Mouse (Mus musculus) testis, adult 2 months (tissue): ENCODE results near the gene Reep6. TPM values are rescaled to one million over a fixed set of nuclear protein-coding genes. Genes with fewer than 3 reads are reported as not detected.

Experiments used
- H3K27ac ChIP-seq: fragments of 200-500 bp; 2 replicates; pipeline ENCODE4 v1.5.1; 2012; ENCODE audit warnings: low read depth, low read length; ENCODE audit not compliant: control insufficient read depth, insufficient read depth
- H3K27me3 ChIP-seq: fragments of 200-500 bp; 2 replicates; pipeline ENCODE4 v1.6.1; 2012; ENCODE audit warnings: mild to moderate bottlenecking, low read length, moderate library complexity; ENCODE audit not compliant: control insufficient read depth, insufficient read depth
- H3K36me3 ChIP-seq: fragments of 200-500 bp; 2 replicates; pipeline ENCODE4 v1.6.1; 2012; ENCODE audit warnings: mild to moderate bottlenecking, low read length; ENCODE audit not compliant: control insufficient read depth, insufficient read depth
- H3K4me1 ChIP-seq: fragments of 200-500 bp; 2 replicates; pipeline ENCODE4 v1.6.1; 2012; ENCODE audit warnings: low read length; ENCODE audit not compliant: control insufficient read depth, insufficient read depth
- H3K4me3 ChIP-seq: fragments of 200-500 bp; 2 replicates; pipeline ENCODE4 v1.5.1; 2012; ENCODE audit warnings: low read depth, mild to moderate bottlenecking, low read length, moderate library complexity, mixed read lengths; ENCODE audit not compliant: control insufficient read depth
- CTCF ChIP-seq: fragments of 200-500 bp; IDR thresholded peaks from 2 replicates; pipeline ENCODE4 v1.5.1; 2012; ENCODE audit warnings: low read depth, mild to moderate bottlenecking, inconsistent platforms, low read length, moderate library complexity; ENCODE audit not compliant: control insufficient read depth, insufficient read depth, insufficient replicate concordance
- POLR2A ChIP-seq: fragments of 200-500 bp; IDR thresholded peaks from 2 replicates; pipeline ENCODE4 v1.6.1; 2012; ENCODE audit warnings: low read depth, mild to moderate bottlenecking, inconsistent platforms, low read length, moderate library complexity; ENCODE audit not compliant: control insufficient read depth
- polyA plus RNA-seq: library from polyadenylated mRNA; depleted of rRNA; stranded (reverse); fragments of >200 nt; gene quantifications from 2 replicates; pipeline ENCODE4 v1.2.3, GENCODE M21; 2012

The Reep6 gene
- polyA plus RNA-seq, 1 experiment: 732 TPM

DNA sequence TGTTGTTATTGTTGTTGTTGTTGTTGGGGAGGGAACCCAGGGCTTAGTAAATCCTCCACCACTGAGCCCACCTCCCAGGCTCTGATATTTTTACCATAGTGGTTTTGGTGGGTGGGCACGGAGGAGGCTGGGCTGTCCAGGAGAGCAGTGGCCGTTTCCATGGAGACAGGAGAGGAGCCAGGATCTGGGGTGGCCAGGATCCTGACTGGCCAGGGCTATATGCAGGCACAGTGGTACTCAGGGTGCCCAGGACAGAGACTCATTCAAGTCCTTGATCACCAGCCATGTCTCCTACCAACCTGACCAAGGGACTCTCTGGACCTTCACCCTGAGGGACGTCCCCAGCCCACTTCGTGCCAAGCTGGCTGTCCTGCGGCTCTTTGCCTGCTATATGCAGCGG is 34.0 kb downstream of the Reep6 start:
- no peaks in the 10 kb centered on the region for H3K27me3 ChIP-seq
- no peak overlapping the region for H3K27ac ChIP-seq
- H3K4me3 ChIP-seq: no peak overlapping the region
- no peaks in the 10 kb centered on the region for H3K36me3 ChIP-seq
- H3K4me1 ChIP-seq: peaks cover under 1% of the 10 kb centered on the region
- TF ChIP-seq POLR2A: no peak

DNA sequence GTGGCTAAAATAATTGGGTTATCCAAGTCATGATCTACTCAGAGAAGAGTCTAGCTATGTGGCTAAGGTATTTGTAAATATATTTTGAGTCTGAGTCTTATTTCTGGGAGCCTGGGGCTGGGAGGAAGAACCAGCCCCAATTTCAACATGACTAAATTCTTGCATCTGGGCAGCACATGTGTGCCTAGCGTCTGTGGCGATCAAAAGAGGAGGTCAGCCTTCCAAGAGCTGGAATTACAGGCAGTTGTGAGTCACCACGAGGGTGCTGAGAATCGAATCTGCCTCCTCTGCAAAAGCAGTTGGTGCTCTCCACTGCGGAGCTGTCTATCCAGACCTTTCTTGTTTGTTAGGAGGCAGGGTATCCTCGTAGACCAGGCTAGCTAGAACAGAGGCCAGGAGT is 36.0 kb downstream of the Reep6 start:
- H3K27me3 ChIP-seq: no peaks in the 10 kb centered on the region

DNA sequence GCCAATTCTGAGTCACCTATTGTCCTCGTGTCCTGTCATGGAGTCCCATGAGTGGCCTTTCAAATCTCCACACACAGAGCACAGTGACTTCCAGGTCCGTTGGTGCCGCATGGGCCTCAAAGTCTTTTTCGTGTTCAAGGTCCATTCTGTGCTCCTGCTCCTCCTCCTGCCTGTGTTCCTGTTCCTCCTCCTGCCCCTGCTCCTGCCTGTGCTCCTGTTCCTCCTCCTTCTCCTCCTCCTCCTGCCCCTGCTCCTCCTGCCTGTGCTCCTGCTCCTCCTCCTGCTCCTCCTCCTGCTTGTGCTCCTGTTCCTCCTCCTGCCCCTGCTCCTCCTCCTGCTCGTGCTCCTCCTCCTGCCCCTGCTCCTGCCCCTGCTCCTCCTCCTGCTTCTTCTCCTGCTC is 38.2 kb downstream of the Reep6 start:
- H3K4me3 ChIP-seq: no peak overlapping the region
- H3K27ac ChIP-seq: no peak overlapping the region
- no peaks in the 10 kb centered on the region for H3K27me3 ChIP-seq
- H3K36me3 ChIP-seq: no peaks in the 10 kb centered on the region
- TF ChIP-seq CTCF (no peak), POLR2A (no peak)
- peaks cover 11% of the 10 kb centered on the region for H3K4me1 ChIP-seq

More for the DNA sequence above, 36.0 kb downstream of the Reep6 start:
- Histone ChIP-seq H3K4me1 (peaks cover 2% of the 10 kb centered on the region; the same call in 1 of the 2 replicates), H3K27ac (no peak overlapping the region), H3K36me3 (no peaks in the 10 kb centered on the region), H3K4me3 (no peak overlapping the region)
- TF ChIP-seq CTCF: no peak
- TF ChIP-seq POLR2A: no peak

DNA sequence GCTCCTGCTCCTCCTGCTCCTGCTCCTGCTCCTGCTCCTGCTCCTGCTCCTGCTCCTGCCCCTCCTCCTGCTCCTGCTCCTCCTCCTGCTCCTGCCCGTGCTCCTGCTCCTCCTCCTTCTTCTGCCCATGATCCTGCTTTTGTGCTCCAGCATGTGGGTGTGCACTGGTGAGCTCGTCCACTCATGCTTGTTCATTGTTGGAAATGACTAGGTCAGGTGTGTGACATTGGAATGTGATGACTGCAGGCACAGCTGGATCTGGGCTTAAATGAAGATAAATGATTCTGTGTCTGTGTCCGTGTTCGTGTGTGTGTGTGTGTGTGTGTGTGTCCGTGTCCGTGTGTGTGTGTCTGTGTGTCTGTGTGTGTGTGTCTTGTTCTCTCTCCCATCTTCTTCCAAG is 38.6 kb downstream of the Reep6 start:
- no peak for TF ChIP-seq CTCF
- no peak for TF ChIP-seq POLR2A
- no peak overlapping the region for H3K4me3 ChIP-seq
- no peak overlapping the region for H3K27ac ChIP-seq
- H3K4me1 ChIP-seq: peaks cover 11% of the 10 kb centered on the region
- H3K36me3 ChIP-seq: no peaks in the 10 kb centered on the region
- H3K27me3 ChIP-seq: no peaks in the 10 kb centered on the region

DNA sequence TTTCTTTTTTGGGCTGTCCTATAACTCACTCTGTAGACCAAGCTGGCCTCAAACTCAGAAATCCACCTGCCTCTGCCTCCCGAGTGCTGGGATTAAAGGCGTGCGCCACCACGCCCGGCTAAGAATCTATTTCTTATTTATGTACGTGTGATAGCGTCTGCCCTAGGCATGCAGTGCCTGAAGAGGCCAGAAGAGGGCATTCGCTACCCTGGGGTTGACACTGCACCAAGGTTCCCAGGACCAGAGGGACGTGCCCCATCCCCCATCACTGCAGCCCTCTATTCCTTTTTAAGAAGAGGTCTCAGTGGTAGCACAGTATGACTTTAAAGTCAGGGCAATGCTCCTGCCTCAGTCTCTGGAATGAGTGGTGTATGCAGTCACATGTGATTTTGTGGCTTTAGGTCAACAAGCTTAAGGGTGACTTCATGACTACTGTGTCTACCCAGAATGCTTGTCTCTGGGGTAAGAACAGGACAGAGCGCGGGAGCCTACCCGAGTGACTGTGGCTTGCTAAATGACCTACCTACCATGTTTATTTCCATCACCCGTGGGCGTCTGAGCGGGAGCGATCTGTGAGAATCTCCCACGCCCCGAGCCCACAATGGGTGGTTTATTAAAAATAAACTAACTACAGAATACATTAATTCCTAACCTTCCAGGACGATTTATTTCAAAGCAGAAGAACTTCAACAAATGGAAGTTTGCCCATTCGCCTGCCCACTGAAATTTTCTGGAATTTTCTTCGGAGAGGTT is 40.4 kb downstream of the Reep6 start:
- H3K27ac ChIP-seq: no peak overlapping the region
- peak; percentile 48; the same call in 1 of the 2 replicates for TF ChIP-seq CTCF
- no peak for TF ChIP-seq POLR2A
- H3K4me1 ChIP-seq: peaks cover 11% of the 10 kb centered on the region
- no peak overlapping the region for H3K4me3 ChIP-seq
- H3K36me3 ChIP-seq: no peaks in the 10 kb centered on the region
- H3K27me3 ChIP-seq: no peaks in the 10 kb centered on the region

DNA sequence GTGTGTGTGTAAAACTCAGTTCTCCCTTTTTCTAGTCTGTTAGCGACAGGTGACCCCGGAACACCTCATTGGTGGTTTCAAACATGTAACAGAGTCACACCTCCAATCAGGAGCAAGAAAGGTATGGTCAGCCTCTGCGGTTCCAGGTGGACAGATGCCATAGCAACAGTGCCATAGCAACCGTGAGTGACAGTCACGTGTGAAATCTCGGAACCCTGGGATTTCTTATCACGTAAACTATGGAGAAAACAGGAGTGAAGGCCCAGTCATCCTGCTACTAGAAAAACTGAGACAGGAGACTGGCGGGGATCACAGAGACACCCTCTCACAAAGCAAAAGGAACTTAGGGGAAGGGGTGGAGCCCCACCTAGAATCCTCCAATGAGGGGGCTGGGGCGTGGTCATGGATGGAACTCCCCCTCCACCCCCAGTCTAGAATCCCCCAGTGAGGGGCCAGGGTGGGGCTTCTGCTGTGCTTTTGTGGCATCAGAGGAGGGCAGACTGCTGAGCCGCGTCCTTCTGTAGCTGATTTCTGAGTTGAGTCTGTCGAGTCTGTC is 41.7 kb downstream of the Reep6 start:
- peak overlapping the region; percentile 5; the same call in 1 of the 2 replicates for H3K27ac ChIP-seq
- TF ChIP-seq POLR2A (no peak), CTCF (no peak)
- H3K4me3 ChIP-seq: peak overlapping the region; percentile 52

DNA sequence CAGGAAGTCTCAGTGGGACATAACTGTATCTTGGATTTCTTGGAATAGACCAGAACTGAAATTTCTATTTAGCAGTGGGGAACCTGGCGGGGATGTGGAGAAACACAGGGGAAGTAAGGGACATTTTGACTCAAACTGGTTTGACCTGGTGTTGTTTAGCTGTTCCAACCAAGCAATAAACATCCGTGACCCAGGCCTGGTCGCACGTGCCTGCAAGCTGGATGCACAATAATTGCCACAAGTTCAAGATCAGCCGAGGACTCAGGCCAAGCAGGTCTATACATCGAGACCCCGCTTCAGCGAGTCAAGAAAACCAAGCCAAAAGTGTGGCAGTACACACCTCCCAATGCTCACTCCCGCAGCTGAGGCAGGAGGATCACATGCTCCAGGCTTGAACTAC is 42.2 kb downstream of the Reep6 start:
- TF ChIP-seq CTCF (no peak), POLR2A (no peak)
- Histone ChIP-seq H3K4me3 (peak overlapping the region; percentile 52), H3K27ac (no peak overlapping the region), H3K4me1 (peaks cover 11% of the 10 kb centered on the region), H3K27me3 (no peaks in the 10 kb centered on the region), H3K36me3 (no peaks in the 10 kb centered on the region)

More for the DNA sequence above, 41.7 kb downstream of the Reep6 start:
- H3K4me1 ChIP-seq: peaks cover 11% of the 10 kb centered on the region
- H3K27me3 ChIP-seq: no peaks in the 10 kb centered on the region
- no peaks in the 10 kb centered on the region for H3K36me3 ChIP-seq
